Mouse (Mus musculus) urinary bladder, postnatal 14 days (tissue): Measurements from ENCODE around the gene Wdr53.
"Not testable (repeated sequence)": the region's sequence is repeated elsewhere in the genome, so short reads cannot be mapped to it uniquely, and the experiment has no call there.

Source experiments
- DNase-seq: peaks from one replicate; pipeline ENCODE4 v3.0.0; 2021; ENCODE audit warnings: low spot score

Wdr53 gene

DNA sequence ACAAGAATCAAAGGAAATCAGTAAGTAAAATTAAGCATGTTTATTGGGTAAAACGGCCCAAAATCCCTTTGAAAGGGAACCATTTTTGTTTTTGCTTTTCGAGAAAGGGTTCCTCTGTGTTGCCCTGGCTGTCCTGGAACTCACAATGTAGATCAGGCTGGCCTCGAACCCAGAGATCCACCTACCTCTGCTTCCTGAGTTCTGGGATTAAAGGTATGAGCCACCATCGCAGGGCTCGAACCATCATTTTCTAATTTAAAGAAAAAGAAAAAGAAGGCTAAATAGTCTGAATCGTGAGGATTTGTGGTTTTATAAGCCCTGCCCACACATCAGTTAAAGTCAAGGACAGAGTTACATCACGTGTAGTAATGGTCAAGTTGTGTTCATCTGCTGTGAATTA lies 31.4 kb downstream of the Wdr53 start:
- DNase-seq, result no peak

GRCm38 (mm10) chr16:32280211-32280610 lies 33.2 kb downstream of the Wdr53 start:
- no peak for DNase-seq

- no peak for DNase-seq
Measured at GRCm38 (mm10) chr16:32282608-32283007, 35.6 kb downstream of the Wdr53 start.

- DNase-seq, result no peak
Measured at GRCm38 (mm10) chr16:32291821-32292220, 44.8 kb downstream of the Wdr53 start.

- DNase-seq, result not testable (repeated sequence)
Measured at GRCm38 (mm10) chr16:32299617-32300016, 52.6 kb downstream of the Wdr53 start.

DNA sequence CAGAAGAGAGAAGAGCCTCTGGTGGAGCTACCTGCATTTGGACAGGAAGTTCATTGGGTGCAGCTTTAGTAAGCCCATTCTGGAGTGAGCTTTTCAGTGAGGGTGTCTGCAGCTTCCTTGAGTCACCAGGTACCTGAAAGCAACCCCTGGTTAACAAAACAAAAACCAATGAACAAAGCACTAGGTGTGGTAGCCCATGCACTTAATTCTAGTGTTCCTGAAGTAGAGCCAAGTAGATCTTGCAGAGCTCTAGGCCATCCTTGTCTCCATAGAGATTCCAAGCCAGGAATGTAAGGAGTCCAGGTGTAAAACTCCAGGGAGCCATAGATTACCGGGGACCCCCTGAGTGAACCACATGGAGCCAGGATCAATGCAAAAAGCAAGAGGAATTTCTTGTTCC lies 56.0 kb downstream of the Wdr53 start:
- DNase-seq, result no peak

DNA sequence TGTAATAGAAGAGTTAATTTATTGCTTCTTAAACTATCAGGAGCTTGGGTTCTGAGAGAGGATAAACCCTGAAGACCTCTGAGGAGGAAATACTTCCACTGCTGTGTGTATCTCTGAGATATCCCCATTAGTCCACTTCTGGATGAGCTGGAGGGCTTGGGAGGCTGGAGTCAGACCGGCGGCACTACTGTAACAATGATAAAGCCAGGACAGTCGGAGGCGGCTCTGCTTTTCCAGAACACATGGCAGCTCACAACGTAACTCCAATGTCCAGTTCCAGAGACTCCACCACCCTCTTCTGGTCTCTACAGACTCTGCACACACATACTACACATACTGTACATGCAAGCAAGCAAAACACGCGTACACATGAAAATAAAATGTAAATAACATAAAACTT lies 56.9 kb downstream of the Wdr53 start:
- DNase-seq, result no peak
